Comparison of ENCODE assay signal across 22 mouse cellular contexts in the genomic region with DNA sequence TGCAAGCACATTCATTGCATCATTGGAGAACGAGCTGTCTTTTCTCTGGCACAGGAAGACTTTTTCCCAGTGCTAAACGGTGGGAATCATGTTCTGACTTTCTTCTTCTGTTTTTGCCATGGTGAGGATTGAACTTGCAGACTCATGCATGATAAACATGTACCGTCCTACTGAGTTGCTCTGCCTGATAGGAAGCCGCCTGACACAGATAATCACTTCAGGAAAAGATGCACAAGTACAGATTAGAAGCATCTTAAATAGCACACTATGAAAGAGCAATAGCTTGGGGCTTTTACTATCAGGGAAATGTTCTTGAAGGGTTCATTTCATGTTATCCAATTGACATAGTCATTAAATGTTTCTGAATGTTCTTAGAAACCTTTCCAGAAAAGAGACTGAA.
"Had no signal": no experiment of that assay in that cellular context is flagged by ENCODE, and none has a peak within 500 bp of the region (broad histone marks: within the 10 kb centered on the region; RNA-seq: fewer than 3 reads in every experiment).

No protein-coding gene starts in this region.

- DNase-seq: kidney, adult 18-20 months; kidney, adult 9 months; kidney, postnatal 14 days; kidney, postnatal 4 days; lung, adult 18-20 months; lung, postnatal 10 days; lung, postnatal 36 days; midbrain, embryonic 14.5 days; right cerebral cortex, adult 18-20 months; right cerebral cortex, postnatal 14 days; right cerebral cortex, postnatal 4 days; thymus, adult 2 months; thymus, postnatal 14 days; thymus, postnatal 4 days had no signal

- H3K9ac ChIP-seq: limb, embryonic 13.5 days; lung, embryonic 15.5 days; neural tube, embryonic 12.5 days; neural tube, embryonic 15.5 days had no signal

- H3K27ac ChIP-seq: limb, embryonic 10.5 days; limb, embryonic 13.5 days; lung, embryonic 15.5 days; neural tube, embryonic 12.5 days; neural tube, embryonic 15.5 days; stomach, postnatal 0 days had no signal

- ATAC-seq: intestine, embryonic 16.5 days had no signal

- H3K36me3 ChIP-seq: limb, embryonic 10.5 days; limb, embryonic 13.5 days; lung, embryonic 15.5 days; neural tube, embryonic 12.5 days; neural tube, embryonic 15.5 days had no signal

- H3K4me1 ChIP-seq: limb, embryonic 10.5 days; limb, embryonic 13.5 days; lung, embryonic 15.5 days; neural tube, embryonic 12.5 days; neural tube, embryonic 15.5 days had no signal

- H3K4me3 ChIP-seq: limb, embryonic 10.5 days; limb, embryonic 13.5 days; lung, embryonic 15.5 days; neural tube, embryonic 12.5 days; neural tube, embryonic 15.5 days had no signal

- H3K9me3 ChIP-seq: limb, embryonic 10.5 days; lung, embryonic 15.5 days; neural tube, embryonic 12.5 days; neural tube, embryonic 15.5 days had no signal

- H3K4me2 ChIP-seq: limb, embryonic 13.5 days; lung, embryonic 15.5 days; midbrain, embryonic 11.5 days; neural tube, embryonic 12.5 days; neural tube, embryonic 15.5 days had no signal

- H3K27me3 ChIP-seq: limb, embryonic 13.5 days; lung, embryonic 15.5 days; neural tube, embryonic 12.5 days; neural tube, embryonic 15.5 days had no signal
